Mouse (Mus musculus): ENCODE data around the gene Gas2. TPM values are rescaled to one million over a fixed set of nuclear protein-coding genes. Genes with fewer than 3 reads are reported as not detected.

Gas2 gene
- total and polyA plus RNA-seq, 2 experiments from 2014 or later = 14.9 to 51.6 TPM

DNA sequence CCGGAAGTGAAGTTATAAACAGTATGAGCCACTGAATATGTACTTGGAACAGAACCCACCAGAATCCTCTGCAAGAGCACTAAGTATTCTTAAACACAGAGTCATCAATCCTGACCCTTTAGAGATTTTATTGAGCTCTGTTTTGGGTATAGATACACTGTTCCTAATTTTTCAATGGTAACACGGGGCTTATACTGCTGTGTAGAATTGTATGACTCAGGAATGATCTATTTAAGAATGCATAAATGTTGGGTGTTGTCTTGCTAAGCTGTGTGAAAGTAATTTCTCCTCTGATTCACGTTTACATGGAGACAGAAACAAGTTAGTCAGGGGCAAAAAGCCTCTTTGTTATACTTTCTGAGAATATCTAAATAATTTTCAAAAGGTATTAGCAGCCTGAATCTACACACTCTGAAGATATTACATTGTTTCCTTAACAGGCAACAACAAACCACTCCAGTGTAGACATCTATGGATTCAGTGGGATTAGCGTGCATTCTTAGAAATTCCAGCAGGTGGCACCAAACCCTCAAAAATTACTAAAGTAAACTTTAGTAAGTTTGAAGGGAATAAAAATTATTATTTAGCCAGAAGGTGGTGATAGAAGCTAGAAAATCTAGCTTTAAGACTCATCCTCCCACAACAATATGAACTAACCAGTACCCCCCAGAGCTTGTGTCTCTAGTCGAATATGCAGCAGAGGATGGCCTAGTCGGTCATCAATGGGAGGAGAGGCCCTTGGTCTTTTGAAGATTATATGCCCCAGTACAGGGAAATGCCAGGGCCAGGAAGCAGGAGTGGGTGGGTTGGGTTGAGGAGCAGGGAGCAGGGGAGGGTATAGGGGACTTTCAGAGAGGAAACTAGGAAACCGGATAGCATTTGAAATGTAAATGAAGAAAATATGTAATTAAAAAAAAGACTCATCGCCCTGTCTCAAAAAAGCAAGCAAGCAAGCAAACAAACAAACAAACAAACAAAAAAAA lies 176.1 kb downstream of the Gas2 start:
- 45% methylated on average over 8 of the region's 8 CpGs for WGBS
- no peaks in the 10 kb centered on the region for H3K27me3 ChIP-seq (ENCODE audit: insufficient read depth, low read length)

More for the DNA sequence above, 176.1 kb downstream of the Gas2 start:
- DNase-seq (peak; percentile 90), ATAC-seq (peak; percentile 79)
- Histone ChIP-seq H3K27ac (ENCODE audit: low read depth, low read length) (no peak overlapping the region), H3K9me3 (ENCODE audit: low read length) (no peaks in the 10 kb centered on the region), H3K9ac (no peak overlapping the region), H3K36me3 (ENCODE audit: insufficient read depth) (no peaks in the 10 kb centered on the region), H3K4me3 (ENCODE audit: low read depth, low read length) (no peak overlapping the region), H3K4me1 (ENCODE audit: insufficient read depth) (no peaks in the 10 kb centered on the region), H3K4me2 (ENCODE audit: low read depth) (no peak overlapping the region)
- peak; percentile 79 for TF ChIP-seq CTCF (IDR thresholded peaks at IDR 0.05; ENCODE audit: low read depth)

Other genes with a start within 250 kb of the Gas2 start
- gene Slc17a6, start 240.0 kb upstream of the Gas2 start, total RNA-seq (2014; rRNA removed) = 66.2 and 92.0 TPM in 2 replicates
- 27.8 and 54.8 TPM in 2 replicates for gene Slc17a6, start 240.0 kb upstream of the Gas2 start, polyA plus RNA-seq (2015; fragmentation: Nextera tagmentation; extraction: Ambion mirVana)
- gene Fancf, start 252 bp downstream of the Gas2 start, total RNA-seq (2014; rRNA removed) = 8.8 and 17.8 TPM in 2 replicates
- 9.1 TPM in 2 replicates for gene Fancf, start 252 bp downstream of the Gas2 start, polyA plus RNA-seq (2015; fragmentation: Nextera tagmentation; extraction: Ambion mirVana)
- 20.2 and 22.9 TPM in 2 replicates for gene Svip, start 144.0 kb downstream of the Gas2 start, total RNA-seq (2014; rRNA removed)
- 12.5 and 16.0 TPM in 2 replicates for gene Svip, start 144.0 kb downstream of the Gas2 start, polyA plus RNA-seq (2015; fragmentation: Nextera tagmentation; extraction: Ambion mirVana)
- gene 1700015G11Rik, start 153.7 kb downstream of the Gas2 start, total RNA-seq (2014; rRNA removed) = not detected in 2 replicates
- not detected in 2 replicates for gene 1700015G11Rik, start 153.7 kb downstream of the Gas2 start, polyA plus RNA-seq (2015; fragmentation: Nextera tagmentation; extraction: Ambion mirVana)